Mouse (Mus musculus) brain, adult 2 months (tissue): ENCODE measurements around the gene Atp6v1a.

Experiments used
- DNase-seq: peaks from one replicate; pipeline ENCODE4 v3.0.0; 2011; ENCODE audit warnings: low read depth, low spot score

Atp6v1a gene

GRCm38 (mm10) chr16:44138377-44138978, 1.0 kb downstream of the Atp6v1a start:
- peak; percentile 32 for DNase-seq

- DNase-seq = peak; percentile 43
Measured at GRCm38 (mm10) chr16:44136511-44137021, 2.9 kb downstream of the Atp6v1a start.

GRCm38 (mm10) chr16:44133187-44133586, 6.3 kb downstream of the Atp6v1a start:
- no peak for DNase-seq

- DNase-seq = no peak
Measured at GRCm38 (mm10) chr16:44132300-44132699, 7.2 kb downstream of the Atp6v1a start.

- DNase-seq = no peak
Measured at GRCm38 (mm10) chr16:44126437-44126836, 13.1 kb downstream of the Atp6v1a start.

- DNase-seq = no peak
Measured at GRCm38 (mm10) chr16:44125436-44125835, 14.1 kb downstream of the Atp6v1a start.

GRCm38 (mm10) chr16:44124713-44125112, 14.8 kb downstream of the Atp6v1a start:
- peak; percentile 33 for DNase-seq

- peak; percentile 88 for DNase-seq
Measured at GRCm38 (mm10) chr16:44123786-44124185, 15.7 kb downstream of the Atp6v1a start.

GRCm38 (mm10) chr16:44122982-44123725, 16.4 kb downstream of the Atp6v1a start:
- peak; percentile 96 for DNase-seq

GRCm38 (mm10) chr16:44122574-44122973, 16.9 kb downstream of the Atp6v1a start:
- DNase-seq = peak; percentile 81

GRCm38 (mm10) chr16:44122122-44122521, 17.4 kb downstream of the Atp6v1a start:
- DNase-seq = no peak

GRCm38 (mm10) chr16:44119753-44120501, 19.6 kb downstream of the Atp6v1a start:
- peak; percentile 27 for DNase-seq

- DNase-seq = peak; percentile 60
Measured at GRCm38 (mm10) chr16:44109002-44109401, 30.5 kb downstream of the Atp6v1a start.

- no peak for DNase-seq
Measured at GRCm38 (mm10) chr16:44105211-44105610, 34.3 kb downstream of the Atp6v1a start.

- DNase-seq = no peak
Measured at GRCm38 (mm10) chr16:44103806-44104766, 35.4 kb downstream of the Atp6v1a start.

GRCm38 (mm10) chr16:44102925-44103324, 36.6 kb downstream of the Atp6v1a start:
- no peak for DNase-seq

- no peak for DNase-seq
Measured at GRCm38 (mm10) chr16:44101181-44101710, 38.3 kb downstream of the Atp6v1a start.

GRCm38 (mm10) chr16:44099377-44099776, 40.1 kb downstream of the Atp6v1a start:
- DNase-seq = no peak

- DNase-seq = no peak
Measured at GRCm38 (mm10) chr16:44087650-44088049, 51.9 kb downstream of the Atp6v1a start.

GRCm38 (mm10) chr16:44063025-44063894, 76.2 kb downstream of the Atp6v1a start, which contains the start of gene Gramd1c:
Gramd1c (minus strand) TSS chr16:44063345.
- peak; percentile 86 for DNase-seq
